Mouse (Mus musculus) liver, adult 2 months (tissue): Measurements from ENCODE around the gene Ankmy2.

Experiments
- CTCF ChIP-seq: fragments of 200-500 bp; IDR thresholded peaks from 2 replicates; pipeline ENCODE4 v1.5.1; 2011; ENCODE audit warnings: low read depth, low read length, control low read depth
- POLR2A ChIP-seq: fragments of 200-500 bp; IDR thresholded peaks from 2 replicates; pipeline ENCODE4 v1.6.1; 2011; ENCODE audit warnings: low read length, control low read depth; ENCODE audit not compliant: insufficient read depth; ENCODE audit errors: extremely low read depth

GRCm38 (mm10) chr12:36134111-36134510, 22.8 kb upstream of the Ankmy2 start:
- TF ChIP-seq POLR2A, result no peak
- no peak for TF ChIP-seq CTCF
